Mouse (Mus musculus): ENCODE data around the gene Mbtd1. TPM values are rescaled to one million over a fixed set of nuclear protein-coding genes. Genes with fewer than 3 reads are reported as not detected.
A peak's percentile ranks its signal among the peaks of the same experiment; 100 is the strongest.

The Mbtd1 gene
- polyA plus RNA-seq, 1 experiment: 18.4 TPM

- DNase-seq (ENCODE audit: low spot score): no peak
These were observed 102.1 kb downstream of the Mbtd1 start for GRCm38 (mm10) chr11:93987625-93988327.

DNA sequence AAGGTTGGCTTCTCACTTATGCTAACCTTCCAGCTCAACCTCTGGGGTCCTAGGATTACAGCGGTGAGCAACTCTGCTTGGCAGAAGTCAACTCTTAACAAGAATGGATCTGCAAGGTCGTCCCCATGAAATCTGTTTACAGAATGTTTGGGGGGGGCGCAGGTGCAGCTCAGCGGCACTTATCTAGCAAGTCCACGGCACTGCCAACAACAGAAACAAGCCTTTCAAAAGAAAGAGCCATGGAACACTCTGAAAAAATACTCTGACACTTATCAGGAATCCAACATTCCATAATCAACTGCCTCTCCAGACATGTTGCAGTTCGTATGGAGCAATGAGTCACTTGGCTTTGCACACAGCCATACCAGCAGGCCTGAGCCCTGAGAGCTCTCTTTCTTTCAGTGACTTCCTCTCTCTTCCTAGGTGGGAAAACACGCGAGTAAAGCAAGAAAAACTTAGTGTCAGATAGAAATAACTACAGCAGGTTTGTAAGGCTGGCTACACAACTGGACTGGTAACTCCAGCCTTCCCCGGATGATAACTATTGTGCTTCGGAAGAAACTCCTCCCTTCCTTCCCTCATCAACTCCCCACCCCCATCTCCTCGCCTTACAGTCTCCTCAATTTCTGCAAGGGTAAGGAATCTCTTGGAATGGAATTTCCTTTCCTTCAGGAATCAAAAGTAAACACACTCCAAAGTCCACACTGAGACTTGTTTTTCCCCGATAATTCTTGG lies 102.8 kb downstream of the Mbtd1 start:
- DNase-seq (ENCODE audit: low spot score): no peak

DNA sequence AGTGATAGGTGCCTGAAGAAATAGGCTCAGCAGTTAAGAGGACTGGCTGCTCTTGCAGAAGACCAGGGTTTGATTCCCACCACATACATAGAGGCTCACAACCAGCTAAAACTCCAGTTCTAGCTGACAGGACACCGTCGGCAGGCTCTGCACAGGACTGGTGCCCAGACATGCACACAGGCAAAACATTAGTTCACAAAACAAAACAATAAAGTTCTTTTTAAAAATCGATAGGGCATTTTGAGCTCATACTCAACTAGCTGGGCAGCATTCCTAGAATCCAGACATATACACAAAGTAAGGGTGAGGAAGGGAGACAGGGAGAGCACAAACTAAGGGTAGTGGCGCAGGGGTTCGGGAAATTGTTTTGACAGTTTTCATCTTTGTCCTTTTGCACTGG lies 108.9 kb downstream of the Mbtd1 start:
- DNase-seq (ENCODE audit: low spot score): no peak

GRCm38 (mm10) chr11:93995111-93995719 lies 109.6 kb downstream of the Mbtd1 start:
- DNase-seq (ENCODE audit: low spot score): peak; percentile 60

- DNase-seq (ENCODE audit: low spot score): peak; percentile 87
These were observed 110.2 kb downstream of the Mbtd1 start, which contains the start of gene Spag9 for GRCm38 (mm10) chr11:93995720-93996305. Spag9 (plus strand) TSS chr11:93996091.

Other genes starting within 250 kb of the Mbtd1 start
- gene Utp18, start 86 bp upstream of the Mbtd1 start, polyA plus RNA-seq (2012; rRNA removed): 15.2 and 17.8 TPM in 2 replicates
- 209 and 211 TPM in 2 replicates for gene Nme2, start 70.4 kb downstream of the Mbtd1 start, polyA plus RNA-seq (2012; rRNA removed)
- 49.4 and 49.9 TPM in 2 replicates for gene Gm20390, start 82.4 kb downstream of the Mbtd1 start, polyA plus RNA-seq (2012; rRNA removed)
- gene Nme1, start 82.7 kb downstream of the Mbtd1 start, polyA plus RNA-seq (2012; rRNA removed): 44.7 and 65.0 TPM in 2 replicates
- gene Spag9, start 110.2 kb downstream of the Mbtd1 start, polyA plus RNA-seq (2012; rRNA removed): 42.1 and 42.9 TPM in 2 replicates

All from urinary bladder, adult 2 months (tissue).